Mouse (Mus musculus) MEL (cell line): Measurements from ENCODE around the gene Acoxl. TPM values are rescaled to one million over a fixed set of nuclear protein-coding genes. Genes with fewer than 3 reads are reported as not detected.

ENCODE experiments used
- DNase-seq: peaks from one replicate; pipeline ENCODE4 v3.0.0; 2011; ENCODE audit warnings: low read depth, low spot score
- H3K27ac ChIP-seq: 2 replicates; pipeline ENCODE4 v1.5.1; 2012; ENCODE audit warnings: low read depth, mild to moderate bottlenecking, control low read depth, low read length, moderate library complexity; ENCODE audit not compliant: control insufficient read depth
- H3K27me3 ChIP-seq, 2 experiments: fragments of 150-350 bp in 1 of 2; sonication (generic) in 1 of 2; 2 replicates each; pipeline ENCODE4 v1.6.1; 2012; ENCODE audit warnings: low read length in 2 of 2, mild to moderate bottlenecking in 2 of 2, improper control_type of control experiment in 1 of 2, moderate library complexity in 1 of 2; ENCODE audit not compliant: insufficient read depth in 2 of 2, control insufficient read depth in 1 of 2
- H3K36me3 ChIP-seq, 2 experiments: 2 replicates each; pipeline ENCODE4 v1.6.1; 2012 to 2014; ENCODE audit warnings: low read length in 2 of 2, improper control_type of control experiment in 1 of 2, inconsistent platforms in 1 of 2, mild to moderate bottlenecking in 1 of 2; ENCODE audit not compliant: insufficient read depth in 2 of 2, control insufficient read depth in 1 of 2
- H3K4me1 ChIP-seq, 2 experiments: fragments of 150-350 bp in 1 of 2; sonication (generic) in 1 of 2; 2 replicates each; pipeline ENCODE4 v1.6.1; 2012; ENCODE audit warnings: low read length in 2 of 2, improper control_type of control experiment in 1 of 2, mild to moderate bottlenecking in 1 of 2; ENCODE audit not compliant: insufficient read depth in 2 of 2, control insufficient read depth in 1 of 2
- H3K4me3 ChIP-seq, 2 experiments: fragments of 150-350 bp in 1 of 2; sonication (generic) in 1 of 2; 2 replicates each; pipeline ENCODE4 v1.5.1; 2012; ENCODE audit warnings: low read depth in 2 of 2, low read length in 2 of 2, mild to moderate bottlenecking in 2 of 2, moderate library complexity in 2 of 2, control low read depth in 1 of 2, improper control_type of control experiment in 1 of 2; ENCODE audit not compliant: control insufficient read depth in 1 of 2, insufficient read depth in 1 of 2
- H3K79me2 ChIP-seq: 2 replicates; pipeline ENCODE4 v1.6.1; 2012; ENCODE audit warnings: mild to moderate bottlenecking, low read length, moderate library complexity; ENCODE audit not compliant: control insufficient read depth, poor library complexity, insufficient read depth
- H3K9ac ChIP-seq: 2 replicates; pipeline ENCODE4 v1.6.1; 2012; ENCODE audit warnings: low read depth, mild to moderate bottlenecking, control low read depth, low read length, moderate library complexity; ENCODE audit not compliant: control insufficient read depth, poor library complexity, severe bottlenecking
- H3K9me3 ChIP-seq: fragments of 150-350 bp; sonication (generic); replicated peaks from 2 replicates; pipeline ENCODE4 v1.6.1; 2012; ENCODE audit warnings: mild to moderate bottlenecking, low read length, improper control_type of control experiment, moderate library complexity; ENCODE audit not compliant: insufficient read depth
- CHD2 ChIP-seq: IDR thresholded peaks from 2 replicates; pipeline ENCODE4 v1.6.1; 2011; ENCODE audit warnings: low read length, improper control_type of control experiment
- E2F4 ChIP-seq: IDR thresholded peaks from 2 replicates; pipeline ENCODE4 v1.6.1; 2011; ENCODE audit warnings: low read depth, low read length, improper control_type of control experiment, borderline replicate concordance
- ETS1 ChIP-seq: IDR thresholded peaks from 2 replicates; pipeline ENCODE4 v1.6.1; 2012; ENCODE audit warnings: low read depth, mild to moderate bottlenecking, inconsistent platforms, low read length, improper control_type of control experiment, moderate library complexity
- GABPA ChIP-seq: IDR thresholded peaks from 2 replicates; pipeline ENCODE4 v1.6.1; 2012; ENCODE audit warnings: low read depth, mild to moderate bottlenecking, inconsistent platforms, low read length, improper control_type of control experiment, moderate library complexity
- JUND ChIP-seq: IDR thresholded peaks from 2 replicates; pipeline ENCODE4 v1.6.1; 2011; ENCODE audit warnings: low read depth, mild to moderate bottlenecking, improper control_type of control experiment, low read length
- MAX ChIP-seq: IDR thresholded peaks from 2 replicates; pipeline ENCODE4 v1.6.1; 2011; ENCODE audit warnings: low read length, improper control_type of control experiment
- MAZ ChIP-seq: IDR thresholded peaks from 2 replicates; pipeline ENCODE4 v1.6.1; 2012; ENCODE audit warnings: low read depth, mild to moderate bottlenecking, inconsistent platforms, low read length, improper control_type of control experiment
- MEF2A ChIP-seq: IDR thresholded peaks from 2 replicates; pipeline ENCODE4 v1.6.1; 2014; ENCODE audit warnings: low read depth, mild to moderate bottlenecking, inconsistent platforms, low read length, improper control_type of control experiment; ENCODE audit not compliant: poor library complexity, insufficient replicate concordance, severe bottlenecking; ENCODE audit errors: extremely low read depth
- NELFE ChIP-seq: IDR thresholded peaks from 2 replicates; pipeline ENCODE4 v1.6.1; 2011; ENCODE audit warnings: low read depth, low read length, improper control_type of control experiment
- POLR2AphosphoS5 ChIP-seq: IDR thresholded peaks from 2 replicates; pipeline ENCODE4 v1.6.1; 2012; ENCODE audit warnings: low read depth, borderline replicate concordance, mild to moderate bottlenecking, inconsistent platforms, low read length, moderate library complexity, mixed read lengths
- SMC3 ChIP-seq: IDR thresholded peaks from 2 replicates; pipeline ENCODE4 v1.6.1; 2011; ENCODE audit warnings: low read depth, low read length, improper control_type of control experiment
- TAL1 ChIP-seq: IDR thresholded peaks from 2 replicates; pipeline ENCODE4 v1.6.1; 2012; ENCODE audit warnings: mild to moderate bottlenecking, inconsistent platforms, low read length, moderate library complexity, mixed read lengths
- TCF12 ChIP-seq: IDR thresholded peaks from 2 replicates; pipeline ENCODE4 v1.6.1; 2014; ENCODE audit warnings: low read depth, mild to moderate bottlenecking, inconsistent platforms, low read length, improper control_type of control experiment, moderate library complexity
- ZKSCAN1 ChIP-seq: IDR thresholded peaks from 2 replicates; pipeline ENCODE4 v1.6.1; 2012; ENCODE audit warnings: low read depth, mild to moderate bottlenecking, inconsistent platforms, low read length, improper control_type of control experiment, moderate library complexity
- ZMIZ1 ChIP-seq: IDR thresholded peaks from 2 replicates; pipeline ENCODE4 v1.6.1; 2012; ENCODE audit warnings: low read depth, mild to moderate bottlenecking, inconsistent platforms, low read length, improper control_type of control experiment, moderate library complexity
- ZNF384 ChIP-seq: IDR thresholded peaks from 2 replicates; pipeline ENCODE4 v1.6.1; 2012; ENCODE audit warnings: low read depth, mild to moderate bottlenecking, inconsistent platforms, low read length, improper control_type of control experiment
- polyA plus RNA-seq, 2 experiments: library from polyadenylated mRNA; stranded (reverse) in 1 of 2; unstranded in 1 of 2; fragments of >175 nt in 1 of 2; fragments of >200 nt in 1 of 2; gene quantifications; 2 replicates each; pipeline versions ENCODE4 v1.2.1 to v1.2.4; 2012; ENCODE audit warnings: low replicate concordance in 2 of 2, low read depth in 1 of 2; ENCODE audit not compliant: insufficient read length in 2 of 2, insufficient read depth in 1 of 2, missing spikeins in 1 of 2
- total RNA-seq: library from RNA; depleted of rRNA; stranded (reverse); fragments of 300-350 nt; gene quantifications from 2 replicates; pipeline ENCODE4 v1.2.3, GENCODE M21; 2012

The Acoxl gene
- total and polyA plus RNA-seq, 3 experiments: 0.31 to 0.39 TPM; not detected in 1

GRCm38 (mm10) chr2:127854332-127854991 is 15.8 kb downstream of the Acoxl start:
- Histone ChIP-seq H3K9me3 (no peaks in the 10 kb centered on the region), H3K79me2 (no peaks in the 10 kb centered on the region)

GRCm38 (mm10) chr2:127864381-127864780 is 25.7 kb downstream of the Acoxl start:
- Histone ChIP-seq H3K27ac (no peak overlapping the region), H3K9me3 (no peaks in the 10 kb centered on the region), H3K36me3 (peaks cover 0 to 5% of the 10 kb centered on the region in 2 experiments; a peak in 2 of 4 replicates), H3K4me1 (peaks cover 2 to 3% of the 10 kb centered on the region in 2 experiments; a peak in 2 of 4 replicates), H3K79me2 (no peaks in the 10 kb centered on the region), H3K27me3 (peaks cover 0 to 1% of the 10 kb centered on the region in 2 experiments; a peak in 2 of 4 replicates), H3K9ac (no peak overlapping the region), H3K4me3 (no peak overlapping the region)
- TF ChIP-seq MAX (no peak), GABPA (no peak), ETS1 (no peak), NELFE (no peak), MAZ (no peak), CHD2 (no peak), ZNF384 (no peak), SMC3 (no peak), JUND (no peak), ZKSCAN1 (no peak), TCF12 (no peak), TAL1 (no peak), ZMIZ1 (no peak), POLR2AphosphoS5 (no peak), MEF2A (no peak)
- no peak for DNase-seq

More at GRCm38 (mm10) chr2:127854332-127854991, 15.8 kb downstream of the Acoxl start:
- no peak overlapping the region for H3K9ac ChIP-seq
- TF ChIP-seq E2F4: no peak
- TF ChIP-seq, all 39 proteins: peak for 0
- Histone ChIP-seq H3K27me3 (peaks cover 0 to 3% of the 10 kb centered on the region in 2 experiments; a peak in 1 of 4 replicates), H3K4me3 (no peak overlapping the region), H3K4me1 (no peaks in the 10 kb centered on the region), H3K27ac (no peak overlapping the region), H3K36me3 (no peaks in the 10 kb centered on the region)
- DNase-seq: no peak
